Mouse (Mus musculus) olfactory bulb, adult 2 months (tissue): Measurements from ENCODE around the gene Scpep1.

Experiments used
- CTCF ChIP-seq: fragments of 200-500 bp; IDR thresholded peaks from 2 replicates; pipeline ENCODE4 v1.5.1; 2012; ENCODE audit warnings: low read depth, mild to moderate bottlenecking, low read length, moderate library complexity; ENCODE audit not compliant: insufficient read depth
- POLR2A ChIP-seq: fragments of 200-500 bp; IDR thresholded peaks from 2 replicates; pipeline ENCODE4 v1.6.1; 2012; ENCODE audit warnings: mild to moderate bottlenecking, low read depth, low read length, moderate library complexity; ENCODE audit not compliant: insufficient read depth

DNA sequence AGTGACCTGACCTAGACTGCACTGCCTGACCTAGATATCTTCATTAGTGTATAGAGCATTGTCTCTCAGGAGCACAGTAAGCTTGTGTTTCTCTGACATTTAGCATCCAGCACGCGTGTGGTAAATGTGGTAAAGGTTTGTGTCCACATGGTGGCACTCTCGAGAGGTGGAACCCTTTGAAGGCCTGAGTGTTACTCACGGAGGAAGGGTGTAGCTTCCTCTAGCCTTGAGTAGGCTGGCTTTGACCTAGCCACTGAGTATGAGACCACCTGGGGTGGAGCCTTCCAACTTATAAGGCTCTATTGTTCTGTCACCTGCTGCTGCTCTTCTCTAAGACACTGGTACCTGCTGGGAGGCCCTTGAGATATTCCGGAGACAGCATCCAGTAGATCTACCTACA lies 38.4 kb upstream of the Scpep1 start:
- TF ChIP-seq CTCF (no peak), POLR2A (no peak)
